Mouse (Mus musculus) erythroblast, adult 5-6 weeks (primary cell): ENCODE measurements around the gene Mettl13. TPM values are rescaled to one million over a fixed set of nuclear protein-coding genes. Genes with fewer than 3 reads are reported as not detected.
A peak's percentile ranks its signal among the peaks of the same experiment; 100 is the strongest.

Experiments
- ATAC-seq: replicated peaks from 2 replicates; pipeline ENCODE4 v1.8.0; 2016; ENCODE audit warnings: moderate number of reproducible peaks, mild to moderate bottlenecking, moderate TSS enrichment, inconsistent platforms; ENCODE audit not compliant: poor library complexity, low FRiP score, severe bottlenecking
- total RNA-seq, 2 experiments: library from RNA; stranded (forward) in 1 of 2; stranded (reverse) in 1 of 2; fragments of 150-400 nt in 1 of 2; fragments of 200-764, 138-1000 nt in 1 of 2; gene quantifications; 2 replicates each; pipeline versions ENCODE4 v1.2.3 to v1.2.4; 2015 to 2017; ENCODE audit warnings: low replicate concordance in 2 of 2

Mettl13 gene
- total RNA-seq, 2 experiments from 2014 or later: 0.96 to 1.7 TPM

DNA sequence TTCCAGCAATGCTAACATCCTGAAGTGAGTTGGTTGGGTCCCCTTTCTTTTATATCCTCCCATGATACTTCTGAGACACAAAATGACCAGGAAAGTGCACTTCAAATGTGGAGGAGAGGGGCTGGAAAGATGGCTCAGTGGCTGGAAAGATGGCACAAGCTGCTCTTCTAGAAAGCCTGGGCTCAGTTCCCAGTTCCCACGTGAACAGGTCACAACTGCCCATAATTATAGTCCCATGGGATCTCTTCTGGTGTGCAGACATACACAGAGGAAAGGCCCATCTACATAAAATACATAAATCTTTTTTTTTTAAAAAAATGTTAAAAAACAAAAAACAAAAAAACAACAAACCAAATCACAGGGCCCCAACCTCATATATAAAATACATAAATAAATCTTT lies 5.1 kb downstream of the Mettl13 start:
- no peak for ATAC-seq

DNA sequence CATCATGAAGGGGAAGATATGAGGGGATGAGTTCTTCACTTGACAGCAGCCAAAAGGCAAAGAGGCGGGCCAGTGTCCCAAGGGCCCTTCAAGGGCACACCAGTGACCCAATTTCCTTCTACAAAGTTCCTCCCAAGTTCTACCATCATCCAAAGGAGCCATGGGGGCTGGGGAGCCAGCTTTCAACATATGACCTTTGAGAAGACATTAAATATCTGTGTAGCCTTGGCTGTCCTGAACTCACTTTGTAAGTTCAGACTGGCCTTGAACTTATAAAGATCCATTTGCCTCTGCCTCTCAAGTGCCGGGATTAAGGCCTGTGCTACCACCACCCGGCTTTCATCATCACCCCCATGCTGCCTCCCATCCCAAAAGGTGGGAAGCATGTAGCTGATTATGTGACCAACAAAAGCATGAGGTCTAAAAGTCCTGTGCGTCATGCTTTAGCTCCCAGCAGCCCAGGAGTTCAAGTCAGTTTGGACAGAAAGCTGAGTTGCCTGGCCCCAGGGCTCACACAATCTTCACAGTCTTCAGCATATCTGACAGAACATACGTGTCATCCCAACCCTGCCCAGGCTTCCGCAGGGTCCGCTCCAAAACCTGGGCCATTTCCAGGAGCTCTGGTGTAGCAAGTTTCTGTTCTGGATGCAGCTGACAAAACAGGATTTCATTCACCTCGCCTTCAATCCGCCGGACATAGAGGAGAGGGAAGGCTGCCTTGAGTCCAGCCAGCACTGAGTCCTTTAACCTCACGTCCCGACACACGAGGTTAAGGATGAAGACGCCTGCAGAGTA lies 14.4 kb downstream of the Mettl13 start:
- no peak for ATAC-seq

DNA sequence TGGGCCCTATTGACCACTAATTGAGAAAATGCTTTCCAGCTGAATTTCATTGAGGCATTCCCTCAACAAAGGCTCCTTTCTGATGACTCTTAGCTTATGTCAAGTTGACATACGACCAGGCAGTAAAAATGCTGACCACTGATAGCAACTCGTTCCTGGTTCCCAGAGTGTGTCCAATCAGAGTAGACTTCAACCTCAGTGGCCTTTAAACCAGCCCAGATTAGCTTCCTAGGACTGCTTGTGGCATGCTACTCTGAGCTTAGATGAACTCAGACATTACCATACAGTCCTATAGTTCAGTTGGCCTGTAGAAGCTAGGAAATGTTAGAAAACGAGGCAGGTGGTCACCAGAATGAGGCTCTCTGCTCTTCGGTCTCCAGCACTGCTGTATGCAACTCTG lies 16.0 kb downstream of the Mettl13 start:
- no peak for ATAC-seq

- ATAC-seq: no peak
Observed at GRCm38 (mm10) chr1:162531584-162531983, 16.8 kb downstream of the Mettl13 start.

- ATAC-seq: no peak
Observed at GRCm38 (mm10) chr1:162530666-162531065, 17.7 kb downstream of the Mettl13 start.

- ATAC-seq: no peak
Observed at GRCm38 (mm10) chr1:162529651-162530050, 18.7 kb downstream of the Mettl13 start.

DNA sequence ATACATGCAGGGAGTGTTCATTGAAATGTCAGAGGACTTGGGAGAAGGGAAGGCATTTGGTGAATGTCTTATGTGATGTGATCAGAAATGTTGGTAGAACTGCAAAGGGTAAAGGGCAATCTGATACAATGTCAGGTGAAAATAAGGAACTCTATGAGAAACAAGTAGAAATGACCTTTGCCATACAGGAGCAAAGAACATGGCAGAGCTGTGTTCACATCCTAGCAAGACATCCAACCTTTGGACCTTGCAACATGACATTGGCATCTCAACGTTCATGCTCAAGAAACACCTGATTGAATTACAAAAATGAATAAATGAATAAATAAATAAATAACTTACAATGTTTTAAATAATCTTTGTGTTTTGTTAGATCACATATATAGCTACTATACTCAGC lies 33.2 kb downstream of the Mettl13 start:
- ATAC-seq: no peak

DNA sequence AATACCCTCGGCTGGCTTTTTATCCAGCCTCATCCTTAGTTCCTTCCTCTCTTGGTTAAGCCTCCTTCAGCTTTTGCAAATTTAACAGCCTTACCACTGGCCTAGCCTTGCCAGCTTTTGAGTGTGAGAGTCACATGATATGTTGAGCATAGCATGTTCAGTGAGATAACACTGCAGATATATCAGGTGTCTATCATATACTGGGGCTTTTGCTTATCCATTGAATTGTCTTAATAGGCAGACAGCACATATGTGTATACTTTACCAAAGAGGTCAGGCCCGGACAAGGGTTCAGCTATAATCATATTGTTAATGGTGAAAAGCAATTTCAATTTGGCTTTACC lies 38.4 kb downstream of the Mettl13 start:
- no peak for ATAC-seq

GRCm38 (mm10) chr1:162509329-162510012 lies 38.9 kb downstream of the Mettl13 start:
- 0 out of 2 replicates have a peak, but pooled peaks have one; percentile 20 for ATAC-seq

GRCm38 (mm10) chr1:162508211-162509005 lies 39.9 kb downstream of the Mettl13 start:
- no peak for ATAC-seq

GRCm38 (mm10) chr1:162506516-162506915 lies 41.8 kb downstream of the Mettl13 start:
- ATAC-seq: no peak

GRCm38 (mm10) chr1:162505649-162506048 lies 42.7 kb downstream of the Mettl13 start:
- ATAC-seq: no peak

Other genes starting within 250 kb of the Mettl13 start
- gene Dnm3, start 70.5 kb downstream of the Mettl13 start, total RNA-seq (2015; ENCODE audit: low replicate concordance): not detected in 2 replicates
- gene Dnm3, start 70.5 kb downstream of the Mettl13 start, total RNA-seq (2017; ENCODE audit: low replicate concordance): 0.28 and 1.2 TPM in 2 replicates
- 13.3 and 18.8 TPM in 2 replicates for gene Vamp4, start 22.0 kb upstream of the Mettl13 start, total RNA-seq (2015; ENCODE audit: low replicate concordance)
- 10.1 and 11.2 TPM in 2 replicates for gene Vamp4, start 22.0 kb upstream of the Mettl13 start, total RNA-seq (2017; ENCODE audit: low replicate concordance)
- gene Myoc, start 90.6 kb upstream of the Mettl13 start, total RNA-seq (2015; ENCODE audit: low replicate concordance): not detected in 2 replicates
- gene Myoc, start 90.6 kb upstream of the Mettl13 start, total RNA-seq (2017; ENCODE audit: low replicate concordance): not detected in 2 replicates
- not detected in 2 replicates for gene Myocos, start 109.7 kb upstream of the Mettl13 start, total RNA-seq (2015; ENCODE audit: low replicate concordance)
- gene Myocos, start 109.7 kb upstream of the Mettl13 start, total RNA-seq (2017; ENCODE audit: low replicate concordance): not detected in 2 replicates
- gene Prrc2c, start 192.0 kb upstream of the Mettl13 start, total RNA-seq (2015; ENCODE audit: low replicate concordance): 54.2 and 78.2 TPM in 2 replicates
- 52.7 and 55.0 TPM in 2 replicates for gene Prrc2c, start 192.0 kb upstream of the Mettl13 start, total RNA-seq (2017; ENCODE audit: low replicate concordance)